Mouse (Mus musculus): ENCODE measurements around the gene Mt4.
A peak's percentile ranks its signal among the peaks of the same experiment; 100 is the strongest.

GRCm38 (mm10) chr8:94109835-94110234 lies 27.2 kb upstream of the Mt4 start:
- TF ChIP-seq CTCF (IDR thresholded peaks at IDR 0.05; ENCODE audit: low read depth) = peak; percentile 35
- no peak for TF ChIP-seq EP300 (IDR thresholded peaks at IDR 0.05; ENCODE audit: low read depth)

All from liver, postnatal 0 days (tissue).